Mouse (Mus musculus): ENCODE data around the gene Grhl3.

The Grhl3 gene

DNA sequence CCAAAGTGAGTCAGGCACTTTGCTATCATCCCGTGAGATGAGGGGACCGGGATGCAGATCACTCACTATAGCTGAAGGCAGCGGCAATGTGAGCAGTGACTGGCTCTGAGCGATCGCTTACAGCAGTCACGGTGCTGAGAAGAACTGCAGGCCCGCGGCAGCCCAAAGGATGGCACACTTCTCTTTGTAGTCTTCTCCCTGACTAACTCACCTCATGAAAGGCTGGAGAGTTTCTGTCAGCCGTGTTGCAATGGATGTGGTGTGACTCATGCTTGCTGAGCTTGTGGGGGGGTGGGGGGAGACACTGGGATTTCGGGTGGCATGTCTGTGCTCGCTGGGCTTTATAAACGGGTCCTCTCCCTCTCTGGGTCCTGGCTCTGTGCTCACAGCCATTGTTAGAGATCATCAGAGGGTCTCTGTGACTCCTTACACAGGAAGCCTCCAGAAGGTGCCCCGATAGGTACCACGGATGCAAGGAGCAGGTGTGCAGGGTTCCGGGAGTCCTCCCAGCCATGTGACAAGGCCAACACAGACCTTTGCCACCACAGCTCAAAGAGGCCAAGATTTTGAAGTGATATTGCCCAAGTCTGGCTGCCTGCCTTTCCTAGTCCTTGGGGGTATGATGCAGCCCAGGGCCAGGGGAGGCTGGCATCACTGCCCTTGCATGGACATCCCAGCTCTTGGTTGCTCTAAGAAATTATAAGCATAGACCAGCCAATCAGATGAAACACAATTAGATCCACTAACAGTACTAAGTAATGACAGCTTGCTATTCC is 2.1 kb upstream of the Grhl3 start:
- no peak for DNase-seq (ENCODE audit: low read depth, low spot score)

DNA sequence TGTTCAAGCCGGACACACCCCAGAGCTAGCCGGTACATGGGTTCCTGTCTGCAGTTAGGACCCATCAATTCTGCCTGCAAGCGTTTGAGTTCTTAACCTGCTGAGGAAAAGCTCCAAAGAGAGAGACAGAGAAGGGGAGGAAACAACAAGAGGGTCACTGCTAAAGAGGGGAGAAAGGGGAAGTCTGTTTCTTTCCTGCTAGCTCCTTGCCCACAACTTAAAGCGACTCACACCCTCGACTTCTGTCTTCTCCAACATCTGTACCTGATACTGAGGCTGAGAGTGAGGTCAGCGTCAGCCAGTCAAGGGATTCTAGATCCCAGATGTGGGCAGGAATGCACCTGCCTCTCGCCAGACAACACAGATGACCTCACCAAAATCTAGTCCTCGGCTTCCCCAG is 1.2 kb downstream of the Grhl3 start:
- peak; percentile 39 for DNase-seq (ENCODE audit: low read depth, low spot score)

DNA sequence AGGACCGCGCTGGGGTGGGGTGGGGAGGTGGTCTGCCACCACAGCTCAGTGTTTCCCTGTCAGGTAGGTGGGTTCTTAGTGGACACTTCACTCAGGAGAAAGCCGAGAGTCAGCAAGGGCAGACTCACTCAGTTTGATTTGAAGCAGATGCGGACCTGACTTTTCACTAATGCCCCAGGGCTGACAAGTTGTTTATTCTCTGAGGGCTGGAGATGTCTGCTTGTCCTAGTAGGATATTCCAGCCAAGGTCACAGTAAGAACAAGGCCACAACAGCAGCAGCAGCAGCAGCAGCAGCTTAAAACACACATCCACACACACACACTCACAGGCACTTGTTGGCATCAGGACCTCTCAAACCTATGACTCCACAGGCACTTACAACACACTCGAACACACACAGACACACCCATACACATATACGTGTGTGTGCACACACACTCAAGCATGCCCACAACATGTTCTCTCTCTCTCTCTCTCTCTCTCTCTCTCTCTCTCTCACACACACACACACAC is 2.3 kb downstream of the Grhl3 start:
- DNase-seq (ENCODE audit: low read depth, low spot score) = no peak

DNA sequence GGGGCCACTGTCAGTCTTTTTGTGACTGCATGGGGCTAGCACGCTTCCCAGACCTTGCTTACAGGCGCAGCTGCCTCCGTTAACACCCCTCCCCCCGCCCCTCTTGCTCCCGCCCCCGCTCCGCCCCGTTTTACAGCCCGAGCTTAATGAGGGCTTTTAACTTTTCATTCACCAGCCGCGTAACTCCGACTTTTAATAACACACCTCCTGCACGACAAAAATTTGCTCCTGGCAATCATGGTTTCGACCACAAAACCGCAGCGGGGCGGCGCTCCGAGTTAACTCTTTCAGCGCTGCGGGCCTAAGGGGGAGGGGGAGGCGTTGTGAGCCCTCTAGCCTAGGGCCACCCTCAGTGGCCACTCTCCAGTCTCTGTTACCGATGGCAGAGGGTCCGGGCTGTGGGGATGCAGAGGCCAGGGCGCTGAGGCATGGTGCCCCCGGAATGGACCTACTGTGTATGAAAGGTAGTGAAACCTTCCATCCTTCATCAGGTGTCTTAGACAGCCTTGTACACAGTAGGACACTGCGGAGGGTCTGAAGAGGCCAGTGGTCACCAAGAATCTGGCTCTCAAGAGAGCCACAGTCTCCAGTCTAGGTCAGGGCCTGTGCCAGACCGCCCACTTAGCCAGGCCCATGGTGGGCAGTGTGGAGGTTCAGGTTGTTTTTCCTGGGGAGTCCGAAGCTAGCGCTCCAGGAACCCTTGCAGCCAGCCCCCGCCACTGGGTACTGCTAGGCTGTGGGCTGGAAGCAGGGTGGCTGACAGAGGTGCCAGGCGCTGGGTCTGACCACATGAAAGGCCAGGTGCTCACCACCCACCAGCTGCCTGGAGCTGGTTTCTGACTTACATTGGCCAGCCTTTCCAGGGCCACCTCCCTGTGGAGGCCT is 3.0 kb downstream of the Grhl3 start:
- DNase-seq (ENCODE audit: low read depth, low spot score) = peak; percentile 57

DNA sequence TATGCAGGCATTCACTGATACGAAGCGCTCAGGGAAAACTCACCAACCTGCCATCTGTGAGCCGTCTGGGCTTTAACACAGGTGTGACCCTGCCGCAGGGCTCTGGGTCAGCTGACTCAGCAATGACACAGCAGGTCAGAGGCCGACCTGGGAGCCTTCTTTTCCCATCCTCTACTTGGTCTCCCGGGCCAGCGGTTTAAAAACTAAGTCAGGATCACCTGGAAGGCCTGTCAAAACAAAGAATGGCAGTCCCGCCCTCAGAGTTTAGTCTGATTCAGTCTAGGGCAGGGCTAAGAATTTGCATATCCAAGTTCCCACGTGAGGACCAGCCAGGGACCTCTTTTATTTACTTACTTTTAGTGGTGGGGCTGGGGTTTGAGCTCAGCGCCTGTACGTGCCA is 4.2 kb downstream of the Grhl3 start:
- DNase-seq (ENCODE audit: low read depth, low spot score) = no peak

DNA sequence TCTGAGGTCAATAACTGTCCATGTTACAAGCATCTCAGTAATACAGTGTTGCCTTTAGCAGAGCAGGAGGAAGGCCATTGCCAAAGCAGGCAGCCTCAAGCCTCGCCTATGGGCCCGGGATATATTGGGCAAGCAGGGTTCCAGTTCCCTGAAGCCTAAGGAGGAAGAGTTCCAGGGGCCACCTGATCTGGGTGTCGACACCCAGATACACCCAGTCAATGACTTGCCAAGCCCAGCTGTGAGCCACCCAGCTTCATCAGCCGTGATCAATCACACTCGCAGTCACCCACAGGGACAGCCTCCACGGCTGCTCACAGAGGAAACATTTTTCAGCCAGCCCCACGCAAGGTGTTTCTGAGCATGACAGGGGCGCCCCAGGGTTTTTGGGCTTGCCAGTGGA is 5.9 kb downstream of the Grhl3 start:
- no peak for DNase-seq (ENCODE audit: low read depth, low spot score)

DNA sequence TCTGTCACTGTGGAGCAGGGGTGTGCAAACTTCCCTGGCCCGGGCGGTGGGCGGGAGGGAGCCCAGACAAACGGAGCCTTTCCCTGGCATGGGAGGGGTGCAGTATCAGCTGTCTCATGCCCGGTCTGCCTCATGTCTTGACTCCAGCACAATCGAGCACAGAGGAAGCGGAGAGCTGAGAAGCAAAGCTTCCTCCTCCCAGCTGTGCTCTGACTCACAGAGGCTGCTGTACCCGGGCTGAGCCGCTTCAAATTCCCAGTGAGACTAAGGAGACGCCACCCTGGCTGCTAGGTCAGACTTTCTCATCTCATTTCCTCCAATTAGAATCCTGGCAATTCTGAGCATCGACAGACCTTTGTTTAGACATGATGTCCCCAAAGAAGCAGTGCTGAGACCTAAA is 6.4 kb downstream of the Grhl3 start:
- no peak for DNase-seq (ENCODE audit: low read depth, low spot score)

DNA sequence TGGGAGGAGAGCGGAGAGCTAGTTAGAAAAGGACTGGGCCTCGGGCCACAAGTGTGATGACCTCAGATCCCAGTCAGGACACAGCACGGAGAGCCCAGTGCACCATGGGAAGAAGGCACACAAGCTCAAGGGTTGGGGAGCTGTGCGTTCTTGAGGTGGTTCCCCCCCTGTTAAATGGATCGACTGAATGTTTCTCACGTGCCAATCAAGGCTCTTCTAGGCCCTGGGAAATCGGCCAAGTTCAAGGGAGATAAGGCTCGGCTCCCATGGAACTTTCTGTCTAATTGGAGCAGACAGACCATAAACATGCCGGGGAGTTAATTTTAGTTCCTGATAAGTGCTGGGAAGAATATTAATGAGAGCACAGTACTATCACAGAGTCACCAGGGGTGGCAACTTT is 8.0 kb downstream of the Grhl3 start:
- DNase-seq (ENCODE audit: low read depth, low spot score) = no peak

DNA sequence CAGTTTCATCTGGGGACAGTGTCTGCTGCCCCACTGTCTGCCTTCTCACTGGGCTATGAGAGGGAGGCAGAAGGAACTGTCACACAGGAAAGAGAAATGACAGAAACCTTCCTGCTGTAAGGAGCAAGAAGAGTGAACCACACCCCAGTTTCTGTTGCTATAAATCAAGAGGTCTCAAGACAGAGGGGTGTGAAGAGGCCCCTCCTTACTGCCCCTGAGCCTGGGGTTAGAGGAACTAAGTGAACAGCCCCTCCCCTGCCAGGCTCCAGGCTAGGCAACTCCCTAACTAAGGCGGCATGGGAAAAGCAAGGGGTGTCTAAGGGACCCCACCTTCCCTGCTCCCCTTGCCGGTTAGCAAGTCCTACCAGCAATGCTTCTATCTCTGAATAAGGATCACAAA is 9.6 kb downstream of the Grhl3 start:
- DNase-seq (ENCODE audit: low read depth, low spot score) = no peak

DNA sequence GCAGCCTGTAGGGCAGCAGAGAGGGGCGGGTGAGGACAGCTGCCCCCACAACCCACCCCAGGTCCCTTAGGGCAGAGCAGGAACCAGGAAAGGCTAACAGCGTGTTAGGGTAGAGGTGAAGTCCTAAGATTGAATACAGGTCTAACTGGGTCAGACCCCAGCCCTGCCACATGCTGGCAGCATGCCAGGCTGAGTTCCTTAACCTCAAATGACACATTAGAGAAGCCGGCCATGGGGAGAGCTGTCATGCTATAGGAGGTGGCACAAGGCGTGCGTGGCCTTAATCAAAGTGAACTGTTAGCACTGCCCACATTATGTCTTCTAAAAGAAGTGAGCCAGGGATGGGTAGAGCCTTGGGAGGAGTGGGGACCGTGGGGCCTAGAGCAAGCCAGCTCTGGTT is 24.1 kb downstream of the Grhl3 start:
- DNase-seq (ENCODE audit: low read depth, low spot score) = no peak

DNA sequence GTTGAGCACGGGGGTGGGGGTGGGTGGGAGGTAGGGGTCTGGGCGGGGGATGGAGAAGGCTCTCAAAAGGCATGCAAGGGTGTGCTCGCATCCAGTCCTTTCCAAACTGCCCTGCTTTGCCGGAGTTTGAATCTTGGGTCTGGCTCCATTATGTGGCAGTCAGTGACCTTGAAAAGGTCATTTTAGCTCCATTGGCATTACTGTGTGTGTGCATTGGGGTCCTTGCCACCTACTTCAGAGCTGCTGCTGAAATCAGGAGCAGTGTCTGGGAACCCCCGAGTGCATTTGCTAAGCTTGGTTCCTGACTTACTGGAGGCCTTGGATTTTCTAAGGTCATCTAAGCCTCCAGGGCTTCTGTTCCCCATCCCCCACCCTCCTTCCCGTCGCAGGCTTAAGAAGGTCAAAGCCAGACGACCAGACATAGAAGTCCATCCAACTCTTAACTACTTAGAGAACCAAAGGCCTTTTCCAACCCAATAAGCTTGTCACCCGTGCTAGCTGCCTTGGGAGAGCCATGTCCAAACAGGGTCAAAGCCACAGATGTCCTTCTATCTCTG is 24.8 kb downstream of the Grhl3 start:
- DNase-seq (ENCODE audit: low read depth, low spot score) = no peak

DNA sequence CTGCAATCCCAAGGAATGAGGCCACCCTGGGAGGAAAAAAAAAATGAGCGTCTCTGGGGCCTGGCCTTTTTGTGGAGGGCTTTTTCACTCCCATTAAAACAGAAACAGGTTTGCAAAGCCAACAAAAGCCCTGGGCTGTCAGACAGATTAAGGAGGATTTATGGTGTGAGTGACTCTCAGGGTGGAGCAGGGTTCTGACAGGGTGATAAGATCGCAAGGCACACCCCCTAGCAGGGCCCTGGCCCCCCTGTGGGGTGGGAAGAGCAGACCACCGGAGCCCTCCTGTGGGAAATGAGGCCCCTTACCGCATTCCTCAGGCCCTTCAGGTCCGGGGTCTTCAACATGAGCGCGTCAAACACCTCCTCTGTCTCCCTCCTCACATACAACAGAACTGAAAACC is 25.3 kb downstream of the Grhl3 start:
- DNase-seq (ENCODE audit: low read depth, low spot score) = peak; percentile 59

DNA sequence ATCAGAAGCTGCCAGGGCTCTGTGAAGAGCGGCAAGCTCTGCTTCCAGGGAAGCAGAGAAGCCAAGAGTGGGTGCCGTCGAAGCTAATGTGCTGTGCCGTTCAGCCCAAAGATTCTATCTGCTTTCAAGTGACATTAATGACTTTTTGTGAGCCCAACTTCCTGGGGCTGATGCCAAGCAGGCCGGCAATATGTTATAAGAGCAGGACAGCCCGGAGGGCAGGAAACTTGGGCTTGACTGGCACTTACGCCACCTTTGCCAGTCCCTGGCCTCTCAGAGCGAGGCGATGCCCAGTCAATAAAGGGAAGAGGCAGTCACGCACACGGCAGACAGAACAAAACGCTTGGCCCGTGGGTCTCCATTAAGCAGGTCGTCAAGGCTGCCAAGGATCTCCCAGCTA is 25.9 kb downstream of the Grhl3 start:
- DNase-seq (ENCODE audit: low read depth, low spot score) = no peak

DNA sequence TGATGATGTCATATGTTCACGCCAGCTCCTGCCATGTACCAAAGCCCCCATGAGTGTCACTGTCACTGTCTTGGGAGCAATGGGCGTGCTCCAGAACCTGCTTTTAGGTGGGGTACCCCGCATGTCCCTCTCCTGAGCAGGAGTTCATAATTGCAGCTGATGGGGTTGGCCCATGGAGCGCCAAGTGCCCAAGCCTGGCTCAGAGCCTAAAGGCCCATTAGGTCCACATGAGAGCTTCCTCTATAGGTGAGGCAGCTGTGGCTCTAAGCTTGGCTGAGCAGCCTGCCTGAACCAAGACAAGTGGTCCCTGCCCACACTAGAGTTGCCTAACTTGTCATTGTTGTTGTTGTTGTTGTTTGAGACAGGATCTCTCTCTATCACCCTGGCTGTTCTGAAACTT is 26.6 kb downstream of the Grhl3 start:
- no peak for DNase-seq (ENCODE audit: low read depth, low spot score)

DNA sequence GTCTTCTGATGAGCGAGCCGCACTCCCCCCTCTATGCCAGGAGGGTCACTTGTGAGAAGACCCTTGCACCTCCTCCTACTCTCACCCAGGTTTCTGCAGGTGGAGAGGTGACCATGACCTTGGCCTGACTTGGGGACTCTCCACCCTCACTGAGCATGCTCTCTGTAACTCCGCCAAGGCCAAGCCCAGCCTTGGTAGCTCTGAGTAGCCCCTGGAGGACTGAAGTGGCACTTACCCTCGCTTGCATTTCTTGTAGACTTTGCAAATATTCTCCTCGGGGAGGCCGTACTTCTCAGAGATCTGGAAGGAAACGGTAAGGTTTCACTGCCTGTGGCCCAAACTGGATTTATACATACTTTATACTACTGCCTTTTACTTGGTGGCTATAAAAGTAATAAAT is 27.4 kb downstream of the Grhl3 start:
- DNase-seq (ENCODE audit: low read depth, low spot score) = no peak

DNA sequence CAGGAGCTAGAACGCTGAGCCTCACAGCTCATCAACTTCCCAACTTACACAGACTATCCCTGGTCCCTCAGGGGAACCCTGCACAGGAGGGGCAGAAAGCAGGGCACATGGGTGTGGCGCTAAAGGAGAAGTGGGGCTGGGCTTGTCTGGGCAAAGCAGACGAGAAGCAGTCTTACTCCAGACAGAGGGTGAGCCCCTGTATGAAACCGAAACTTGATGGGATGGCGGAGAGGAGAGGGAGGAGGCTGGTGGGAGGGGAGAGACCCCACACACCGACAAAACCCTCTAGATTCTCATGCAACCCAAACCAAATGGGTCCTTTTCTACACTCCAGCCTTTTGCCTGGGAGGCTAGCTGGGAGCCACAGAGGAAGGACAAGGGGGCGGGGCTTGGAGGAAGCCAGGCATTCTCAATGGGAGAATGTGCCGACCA is 28.3 kb downstream of the Grhl3 start:
- peak; percentile 35 for DNase-seq (ENCODE audit: low read depth, low spot score)

DNA sequence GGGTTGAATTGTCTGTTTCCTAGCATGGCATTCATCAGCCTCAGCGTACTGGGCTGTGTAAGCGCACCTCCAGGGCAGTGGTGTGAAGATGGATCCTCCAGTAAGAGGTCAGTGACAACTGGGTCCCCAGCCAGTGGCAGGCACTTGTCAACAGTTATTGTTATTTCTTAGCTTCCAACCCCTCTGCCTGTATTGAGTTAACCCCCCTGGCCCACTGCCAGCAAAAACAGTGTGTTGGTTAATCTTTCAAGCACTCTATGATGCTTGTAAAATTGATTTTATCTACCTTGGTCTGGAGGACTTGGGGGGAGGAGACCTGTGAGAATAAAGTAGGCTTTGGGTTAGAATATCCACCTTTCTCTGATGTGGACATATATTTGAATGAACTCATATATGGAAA is 29.1 kb downstream of the Grhl3 start:
- no peak for DNase-seq (ENCODE audit: low read depth, low spot score)

DNA sequence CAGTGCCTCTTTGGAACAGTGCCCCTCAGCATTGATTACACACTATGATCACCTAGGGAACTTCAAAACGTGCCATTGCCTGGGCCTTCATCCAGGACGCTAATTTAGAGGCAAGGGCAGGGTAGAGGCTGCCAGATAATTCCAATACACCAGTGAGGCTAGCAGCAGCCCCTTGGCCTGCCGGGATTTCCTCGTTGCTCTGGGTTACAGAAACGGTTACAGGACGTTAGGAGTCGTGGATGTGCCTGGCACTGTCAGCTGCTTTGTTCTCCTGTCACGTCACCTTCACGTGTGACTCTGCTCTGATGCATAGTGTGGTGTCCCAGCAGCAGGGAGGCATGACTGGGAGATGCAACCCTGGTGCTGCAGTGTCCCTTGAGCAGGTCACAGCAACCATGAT is 33.4 kb downstream of the Grhl3 start:
- no peak for DNase-seq (ENCODE audit: low read depth, low spot score)

DNA sequence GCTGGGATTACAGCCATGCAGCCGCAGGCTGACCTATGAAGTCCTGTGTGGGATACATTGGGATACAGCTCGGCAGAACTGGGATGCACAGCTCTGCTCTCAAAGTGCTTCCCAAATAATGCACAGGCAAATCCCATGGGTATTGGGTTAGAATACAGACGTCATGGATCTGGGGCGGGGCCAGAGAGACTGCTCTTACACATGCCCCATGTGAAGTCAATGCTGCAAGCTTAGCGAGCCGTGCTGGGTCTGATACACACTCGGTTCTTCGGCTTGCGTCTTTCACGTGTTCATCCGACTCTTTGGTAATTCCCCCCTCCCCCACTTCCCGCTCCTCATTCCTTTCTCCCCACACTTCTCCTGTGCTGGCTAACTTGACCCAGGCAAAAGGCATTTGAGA is 34.4 kb downstream of the Grhl3 start:
- DNase-seq (ENCODE audit: low read depth, low spot score) = no peak

DNA sequence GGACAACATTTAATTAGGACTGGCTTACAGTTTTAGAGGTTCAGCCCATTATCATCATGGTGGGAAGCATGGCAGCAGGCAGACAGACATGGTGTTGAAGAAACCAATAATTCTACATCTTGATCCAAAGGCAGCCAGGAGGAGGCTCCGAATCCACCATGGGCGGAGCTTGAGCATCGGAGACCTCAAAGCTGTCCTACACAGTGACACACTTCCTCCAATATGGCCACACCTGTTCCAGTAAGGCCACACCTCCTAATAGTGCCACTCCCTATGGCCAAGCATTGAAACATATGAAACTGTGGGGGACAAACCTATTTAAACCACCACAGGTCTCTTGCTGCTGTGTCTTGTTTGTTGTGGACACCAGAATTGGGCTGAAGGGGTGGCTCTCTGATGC is 38.4 kb downstream of the Grhl3 start:
- no peak for DNase-seq (ENCODE audit: low read depth, low spot score)

DNA sequence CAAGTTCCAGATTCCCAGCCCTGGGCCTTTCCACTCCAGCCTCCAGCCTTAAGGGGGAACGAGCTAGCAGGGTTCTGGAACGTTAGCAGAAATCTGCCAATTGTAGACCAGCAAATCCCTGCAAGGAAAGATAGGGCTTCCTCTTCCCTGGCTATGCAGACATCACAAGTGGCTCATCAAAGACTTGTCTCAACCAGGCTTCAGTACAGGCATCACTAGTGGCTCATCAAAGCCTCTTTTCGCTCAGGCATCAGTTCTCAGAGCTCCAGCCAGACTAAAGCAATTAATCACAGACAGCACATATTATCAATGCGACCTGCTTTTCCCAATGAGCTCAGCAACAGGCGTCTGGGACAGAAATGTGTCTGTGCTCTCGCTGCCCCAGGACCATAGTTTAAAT is 40.4 kb downstream of the Grhl3 start:
- DNase-seq (ENCODE audit: low read depth, low spot score) = no peak

DNA sequence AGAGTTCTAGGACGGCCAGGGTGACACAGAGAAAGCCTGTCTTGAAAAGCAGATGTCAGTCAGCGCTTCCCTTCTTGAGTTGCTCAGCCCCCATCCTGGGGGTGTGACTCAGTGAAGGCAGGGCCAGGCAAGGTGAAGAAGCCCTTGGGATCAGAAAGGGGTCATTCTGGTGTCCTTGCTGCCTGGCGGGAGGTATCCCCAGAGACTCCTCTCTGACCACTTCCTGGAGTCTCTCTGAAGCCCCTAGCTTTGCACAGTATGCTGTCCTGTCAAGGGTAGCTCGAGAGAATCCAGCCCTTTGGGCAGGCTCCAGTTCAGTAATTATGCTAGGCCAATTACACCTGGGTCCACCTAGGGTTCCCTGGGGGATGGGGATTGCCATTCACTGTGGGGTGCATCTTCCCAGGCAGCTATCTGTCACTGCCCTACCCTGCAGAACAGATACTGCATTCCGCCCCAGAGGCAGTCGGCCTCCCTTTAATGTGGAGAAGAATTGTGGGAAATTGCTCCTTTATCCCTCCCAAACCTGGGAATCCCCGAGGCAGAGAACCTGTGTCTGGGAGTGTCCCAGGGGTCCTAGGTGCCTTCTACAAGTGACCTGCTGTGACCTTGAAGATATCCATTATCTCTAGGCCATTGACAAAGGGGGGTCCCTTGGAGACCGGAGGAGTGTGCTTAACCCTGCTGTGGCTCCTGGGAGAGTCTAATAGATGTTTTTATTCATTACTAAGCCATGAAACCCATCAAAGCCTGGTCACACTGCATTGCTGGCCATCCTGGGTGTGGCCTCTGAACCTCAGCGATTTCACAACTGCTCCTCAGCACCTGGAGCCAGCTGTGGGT is 41.4 kb downstream of the Grhl3 start:
- DNase-seq (ENCODE audit: low read depth, low spot score) = no peak
